Mouse (Mus musculus) naive thymus-derived CD4-positive, alpha-beta T cell, adult 2 months (primary cell): ENCODE data around the gene BC029722.
A peak's percentile ranks its signal among the peaks of the same experiment; 100 is the strongest.
"Not testable (repeated sequence)": the region's sequence is repeated elsewhere in the genome, so short reads cannot be mapped to it uniquely, and the experiment has no call there.

Experiments used
- DNase-seq: peaks from one replicate; pipeline ENCODE4 v3.0.0-alpha.2; 2011; ENCODE audit warnings: low read depth

Gene BC029722

DNA sequence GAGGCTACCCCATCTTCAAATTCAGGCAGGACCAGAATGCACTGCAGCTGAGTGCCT lies at the start of gene BC029722:
Gene BC029722 (minus strand): TSS at position 35 of the 57 bp plus-strand sequence.
- DNase-seq, result no peak

DNA sequence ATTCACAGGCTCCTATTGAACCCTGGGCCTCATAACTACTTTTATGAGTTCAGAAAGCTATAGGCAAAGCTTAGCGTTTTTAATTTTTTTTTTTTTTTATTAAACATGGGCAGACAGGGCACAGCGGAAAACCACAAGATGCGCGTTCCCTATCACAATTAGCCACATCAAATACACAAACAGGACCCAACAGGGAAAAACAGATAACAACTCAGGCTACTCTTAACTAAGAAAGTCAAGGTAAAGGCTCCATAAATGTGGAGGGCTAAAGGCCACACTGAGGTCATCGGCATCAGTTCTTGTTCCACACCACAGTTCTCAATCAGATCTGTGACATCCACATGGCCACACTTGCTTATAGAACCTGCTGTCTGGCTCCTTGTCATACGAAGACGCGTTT lies 49.1 kb upstream of the BC029722 start:
- no peak for DNase-seq

DNA sequence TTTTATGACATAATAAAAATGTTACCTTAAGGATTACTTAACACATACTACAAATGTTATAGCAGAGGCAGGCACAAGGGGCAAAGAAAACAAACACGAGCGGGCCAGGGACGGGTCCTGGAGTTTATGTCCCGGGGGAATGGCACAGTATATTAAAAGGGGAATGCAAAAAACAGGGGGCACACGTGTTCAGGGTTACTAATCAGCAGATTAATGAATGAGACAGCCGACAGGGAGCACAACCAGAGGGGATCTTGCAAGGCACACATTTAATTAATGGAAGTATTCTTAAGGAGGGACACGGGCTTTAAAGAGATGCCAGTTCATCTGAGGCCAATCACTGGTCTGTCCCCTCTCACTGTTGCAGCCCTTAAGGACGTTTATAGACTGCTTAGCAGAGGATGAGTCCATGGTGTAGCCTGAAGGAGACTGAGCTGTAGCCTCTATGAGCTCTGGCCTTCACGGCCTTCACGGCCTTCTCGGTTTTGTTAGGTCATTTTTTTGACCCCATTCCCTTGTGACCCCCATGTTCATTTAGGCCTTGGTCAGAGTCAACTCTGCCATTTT lies 44.2 kb upstream of the BC029722 start:
- DNase-seq, result no peak

DNA sequence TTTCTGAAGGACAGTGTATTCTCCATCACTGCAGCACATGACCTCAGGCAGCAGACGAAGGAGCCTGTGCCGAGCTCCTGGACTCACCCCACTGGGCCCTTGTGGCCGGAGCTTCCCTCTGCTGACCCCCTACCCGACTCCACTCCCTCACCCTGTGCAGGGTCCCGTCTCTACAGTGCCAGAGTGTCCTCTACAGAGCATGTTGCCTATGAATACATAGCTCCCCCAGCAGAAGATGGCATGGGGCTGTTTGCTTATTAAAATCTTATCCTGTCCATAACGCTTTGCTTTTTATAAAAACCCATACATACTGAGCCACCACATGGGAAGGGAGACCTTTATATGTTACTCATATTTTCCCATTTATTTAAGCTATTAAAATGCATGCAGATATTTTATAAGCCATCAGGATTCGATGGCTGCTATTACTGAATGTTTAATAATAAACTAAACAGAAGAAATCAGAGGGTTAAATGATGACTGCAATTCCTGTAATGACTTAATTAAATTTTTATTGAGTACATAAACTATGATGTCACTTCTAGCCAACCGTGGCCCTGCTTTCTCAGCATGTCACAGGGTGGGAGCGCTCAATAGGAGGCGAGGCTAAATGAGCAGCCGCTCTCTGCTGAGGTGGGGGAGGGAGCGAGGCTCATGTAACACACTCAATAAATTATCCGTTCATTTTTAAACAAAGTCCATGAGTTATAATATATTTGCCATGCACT lies 43.5 kb upstream of the BC029722 start:
- no peak for DNase-seq

DNA sequence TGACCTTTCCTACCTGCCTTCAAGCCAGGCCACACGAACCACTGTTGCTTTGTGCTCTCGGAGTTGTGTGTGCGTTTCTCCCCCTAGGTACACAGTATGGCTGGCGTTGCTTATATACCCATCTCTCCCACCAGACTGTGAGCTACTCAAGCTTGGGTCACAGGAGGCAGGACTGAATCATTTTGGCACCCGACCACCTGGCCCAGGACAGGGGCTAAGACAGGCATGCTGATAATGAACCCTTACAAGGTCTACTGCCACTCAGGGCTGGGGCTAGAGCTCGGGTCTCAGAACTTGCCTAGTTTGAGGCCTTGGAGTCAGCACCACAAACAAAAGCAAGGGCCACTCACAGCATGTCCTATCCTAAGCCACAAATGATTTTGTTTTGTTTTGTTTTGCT lies 42.4 kb upstream of the BC029722 start:
- no peak for DNase-seq

DNA sequence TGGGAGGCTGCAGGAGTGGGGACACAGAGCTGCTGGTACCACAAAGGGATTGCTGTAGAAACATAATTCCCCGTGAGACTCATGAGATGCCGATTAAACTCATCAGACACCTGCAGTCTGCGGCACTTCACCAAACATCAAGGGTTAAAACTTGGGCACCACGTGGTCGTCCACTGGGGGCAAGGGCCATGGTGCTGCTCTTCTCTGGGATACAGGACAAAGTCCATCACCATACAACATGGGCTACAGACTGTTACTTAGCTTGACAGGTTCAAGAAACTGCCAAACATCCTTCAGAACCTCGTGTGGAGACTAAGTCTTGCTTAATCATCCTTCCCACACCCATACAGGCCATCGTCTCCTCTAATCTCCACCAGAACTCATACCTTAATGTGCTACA lies 40.9 kb upstream of the BC029722 start:
- no peak for DNase-seq

DNA sequence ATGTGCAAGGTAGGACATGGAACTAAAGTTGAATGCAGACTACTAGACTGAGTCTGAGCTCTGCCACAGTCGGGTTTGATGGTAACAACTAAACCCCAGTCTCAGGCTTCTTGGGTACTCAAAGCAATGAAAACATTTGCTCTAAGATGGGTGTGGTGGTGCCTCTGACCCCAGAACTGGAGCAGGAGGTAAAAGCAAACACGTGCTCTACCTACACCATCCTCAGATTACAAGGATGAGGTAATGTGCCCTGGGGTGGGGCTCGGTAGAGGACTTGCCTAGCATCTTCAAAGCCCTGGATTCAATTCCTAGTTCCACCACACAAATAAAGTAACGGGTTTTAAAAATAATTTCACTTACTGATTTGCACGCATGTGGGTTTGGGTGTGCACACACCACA lies 33.3 kb upstream of the BC029722 start:
- no peak for DNase-seq

DNA sequence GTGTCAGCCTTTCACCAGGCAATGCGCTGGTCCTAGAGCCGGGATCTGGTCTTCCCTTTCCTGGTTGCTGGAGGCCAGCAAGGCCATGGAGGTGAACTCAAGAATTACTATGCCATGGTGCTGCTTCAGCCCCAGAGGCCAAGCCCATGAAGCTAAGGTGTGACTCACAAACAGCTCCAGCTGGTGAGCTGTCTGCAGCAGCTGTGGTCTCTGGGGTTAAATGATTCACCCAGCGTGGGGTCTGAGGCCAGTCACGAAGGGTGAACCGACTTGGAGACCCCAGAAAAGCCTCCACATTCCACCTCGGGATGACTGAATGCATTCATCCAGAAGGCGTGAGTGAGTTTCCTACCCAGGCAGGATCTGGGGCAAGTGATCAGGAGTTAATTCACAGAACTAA lies 30.9 kb upstream of the BC029722 start:
- DNase-seq, result no peak

DNA sequence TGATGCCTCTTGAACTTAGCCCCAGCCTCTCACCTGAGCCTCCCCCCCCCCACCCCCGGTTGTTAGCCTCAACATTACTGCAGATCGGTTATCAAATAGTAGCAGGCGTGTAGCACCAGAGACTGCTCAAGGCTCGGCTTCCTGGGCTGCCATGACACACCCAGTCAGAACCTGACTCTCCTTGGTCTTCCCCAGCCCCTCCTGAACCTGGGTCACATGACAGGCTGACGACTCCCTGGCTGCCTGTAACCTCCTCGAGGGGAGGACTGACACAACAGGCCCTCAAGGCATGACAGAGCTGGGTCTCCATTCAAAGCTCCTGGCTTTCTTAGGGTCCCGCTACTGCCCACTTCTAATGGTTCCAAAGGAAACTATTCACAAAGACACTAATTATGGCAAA lies 30.2 kb upstream of the BC029722 start:
- no peak for DNase-seq

DNA sequence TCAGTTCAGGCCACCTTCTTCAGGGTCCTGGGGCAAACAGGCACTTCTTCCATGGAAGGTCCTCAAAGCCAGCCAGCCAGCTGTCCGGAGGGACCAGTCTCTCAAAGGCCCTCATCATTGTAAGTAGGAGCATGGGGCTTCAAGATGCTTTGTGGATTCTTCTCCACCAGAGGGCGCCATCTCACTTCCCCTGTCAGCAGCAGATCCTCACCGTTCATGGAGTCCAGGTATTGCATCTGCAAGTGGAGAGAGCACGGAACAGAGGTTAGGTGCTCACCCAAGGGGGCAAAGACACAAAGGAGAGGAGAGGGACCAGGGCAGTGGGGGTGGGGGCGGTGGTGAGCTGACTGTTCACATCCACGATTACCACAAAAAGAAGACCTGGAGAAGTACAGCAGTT lies 29.1 kb upstream of the BC029722 start:
- peak; percentile 83 for DNase-seq

DNA sequence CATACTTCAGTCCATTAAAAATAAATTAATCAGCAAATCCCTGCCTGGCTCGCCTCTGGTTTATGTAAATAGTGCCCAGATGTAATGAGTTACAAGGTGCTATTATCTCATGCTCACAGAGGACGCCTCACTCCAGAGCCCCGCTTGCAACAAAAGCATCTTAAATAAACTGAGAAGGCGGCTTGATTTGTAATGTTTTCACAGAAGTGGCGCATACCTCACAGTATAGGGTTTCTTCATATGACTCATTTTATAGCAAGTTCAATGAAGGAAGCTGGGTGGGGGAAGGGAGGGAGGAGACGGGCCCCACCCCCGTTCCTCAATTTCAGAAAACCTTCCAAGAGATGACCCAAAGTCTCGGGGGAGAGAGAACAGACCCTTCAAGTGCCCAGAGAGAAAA lies 27.7 kb upstream of the BC029722 start:
- no peak for DNase-seq

DNA sequence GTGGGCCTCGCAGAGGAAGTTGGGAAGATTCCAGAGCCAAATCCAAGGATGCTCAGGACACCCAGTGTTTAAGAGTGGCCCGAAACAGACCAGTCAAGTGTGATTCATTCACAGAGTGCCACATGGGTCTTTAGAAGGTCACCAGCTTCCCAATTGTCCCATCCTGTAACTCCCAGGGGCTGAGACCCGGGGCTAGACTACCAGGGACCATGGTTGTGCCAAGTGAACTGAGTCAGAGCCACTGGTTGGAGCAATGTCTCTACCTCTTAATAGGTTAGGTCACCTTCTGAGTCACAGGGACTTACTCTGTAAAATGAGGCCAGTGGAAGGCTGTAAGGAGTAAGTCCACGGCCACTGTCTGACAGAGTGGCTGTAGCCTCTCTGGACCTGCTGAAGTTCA lies 19.7 kb upstream of the BC029722 start:
- no peak for DNase-seq

DNA sequence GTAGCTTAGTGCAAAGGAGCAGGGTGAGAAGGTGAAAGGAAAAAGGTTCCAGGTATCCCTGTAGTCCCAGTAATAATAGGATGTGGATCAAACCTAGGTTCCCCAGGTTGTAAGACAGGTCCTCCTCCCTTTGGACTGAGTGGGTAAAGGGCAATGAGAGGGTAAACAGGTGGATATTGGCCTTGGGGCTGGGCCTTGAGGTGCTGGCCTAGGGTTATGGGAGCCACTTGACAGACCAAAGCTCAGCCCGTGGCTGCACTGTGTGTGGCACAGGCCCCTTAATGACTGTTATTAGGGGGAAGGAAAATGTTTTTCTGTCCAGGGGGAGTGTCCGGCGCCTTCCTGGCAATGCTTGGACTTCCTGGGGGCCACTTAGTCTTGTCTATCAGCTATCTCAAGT lies 18.7 kb upstream of the BC029722 start:
- DNase-seq, result no peak

DNA sequence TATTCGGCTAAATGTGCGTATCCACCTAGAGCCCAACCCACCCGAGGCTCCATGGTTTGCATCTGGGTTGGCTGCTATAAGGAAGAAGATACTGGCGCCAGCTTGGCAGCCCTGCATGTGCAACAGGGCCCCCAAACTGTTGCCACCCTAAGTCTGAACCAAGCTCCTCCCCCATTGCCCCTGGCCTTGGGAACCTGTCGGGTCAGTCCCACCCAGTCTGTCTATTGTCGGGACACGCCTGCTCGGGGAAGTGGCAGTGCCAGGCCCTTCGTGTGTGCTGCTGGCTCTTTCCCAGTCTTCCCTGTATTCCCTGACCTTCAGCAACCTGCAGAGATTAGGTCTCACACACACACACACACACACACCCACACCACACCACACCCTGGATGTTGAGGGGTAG lies 15.5 kb upstream of the BC029722 start, which contains the start of gene Fam83c:
Gene Fam83c (minus strand): TSS at position 123 of the 400 bp plus-strand sequence.
- DNase-seq, result no peak

DNA sequence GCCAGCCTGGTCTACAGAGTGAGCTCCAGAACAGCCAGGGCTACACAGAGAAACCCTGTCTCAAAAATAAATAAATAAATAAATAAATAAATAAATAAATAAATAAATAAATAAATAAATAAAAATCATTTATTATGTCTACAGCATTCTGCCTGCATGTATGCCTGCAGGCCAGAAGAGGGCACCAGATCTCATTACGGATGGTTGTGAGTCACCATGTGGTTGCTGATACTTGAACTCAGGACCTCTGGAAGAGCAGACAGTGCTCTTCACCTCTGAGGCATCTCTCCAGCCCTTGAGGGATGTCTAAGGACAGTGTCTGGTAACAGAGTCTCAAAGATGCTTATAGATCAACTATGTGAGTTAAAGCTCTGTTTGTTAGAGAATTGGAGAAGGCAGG lies 12.9 kb upstream of the BC029722 start:
- not testable (repeated sequence) for DNase-seq

DNA sequence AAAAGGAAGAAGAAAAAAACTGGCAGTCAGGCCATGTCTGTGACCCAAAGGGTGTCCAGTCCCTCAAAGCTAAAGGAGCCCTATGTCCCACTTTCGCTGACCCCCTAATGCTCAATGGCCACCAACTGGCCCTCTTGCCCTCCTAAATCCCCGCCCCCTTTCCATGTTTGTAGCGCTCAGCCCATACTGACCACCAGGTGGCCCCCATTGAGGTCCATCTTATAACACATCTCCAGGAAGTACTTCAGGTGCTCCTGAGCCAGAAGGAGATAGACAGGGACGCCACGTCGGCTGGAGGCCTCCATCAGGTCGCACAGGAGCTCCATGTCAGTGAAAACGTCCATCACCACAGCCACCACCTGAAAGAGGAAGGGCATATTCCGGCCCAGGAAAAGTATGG lies 12.1 kb upstream of the BC029722 start:
- DNase-seq, result no peak

DNA sequence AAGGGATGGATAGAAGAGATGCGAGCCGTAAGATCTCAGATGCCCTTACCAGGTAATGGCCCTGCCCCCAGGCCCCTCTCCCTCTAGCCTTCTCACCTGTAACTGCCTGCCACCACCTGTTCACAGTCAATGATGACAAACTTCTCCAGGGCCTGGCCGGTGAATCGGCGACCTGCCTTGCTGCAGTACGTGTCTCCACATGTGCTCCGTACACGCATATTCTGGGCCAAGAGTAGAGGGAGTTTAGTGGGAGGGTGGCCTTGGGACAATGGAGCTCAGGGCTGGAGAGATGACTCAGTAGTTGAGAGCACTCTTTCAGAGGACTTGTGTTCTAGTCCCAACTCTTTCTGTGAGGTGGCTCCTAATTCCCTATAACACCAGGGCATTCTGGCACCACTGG lies 11.6 kb upstream of the BC029722 start:
- no peak for DNase-seq

DNA sequence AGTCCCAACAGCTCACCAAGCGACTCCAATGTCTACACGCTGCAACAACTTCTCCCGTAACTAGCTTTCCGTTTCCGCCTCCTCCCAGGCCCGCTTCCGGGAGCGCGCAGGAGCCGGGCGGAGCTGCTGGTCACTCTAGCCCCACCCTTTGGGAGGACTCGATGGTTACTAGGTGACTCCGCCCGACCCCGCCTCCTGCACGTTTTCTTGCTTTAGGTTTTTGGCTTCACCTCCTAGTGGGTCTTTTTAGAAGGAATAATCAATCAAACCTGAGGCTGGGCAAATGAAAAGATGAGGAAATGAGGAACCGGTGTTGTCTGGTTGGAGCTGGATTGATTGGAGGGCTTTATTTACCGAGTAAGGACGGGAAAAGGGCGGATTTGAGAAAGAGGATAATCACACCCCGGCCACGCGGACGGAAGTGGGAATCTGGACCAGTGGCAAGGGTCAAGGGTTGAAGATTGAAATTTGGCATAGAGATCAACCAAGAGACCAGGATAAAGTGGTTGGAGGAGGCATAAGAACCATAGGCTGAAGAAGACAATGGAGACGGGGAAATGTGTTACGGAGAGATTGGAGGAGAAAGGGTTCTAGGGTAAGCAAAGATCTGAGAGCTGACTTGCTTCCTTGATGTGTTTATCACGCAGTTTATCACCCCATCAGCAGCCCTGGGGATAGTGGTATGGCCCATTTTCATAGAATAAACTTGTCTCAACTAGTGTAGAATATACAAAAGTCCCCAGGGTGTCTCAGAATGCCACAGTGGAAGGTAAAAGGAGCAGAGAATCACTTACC lies 7.6 kb upstream of the BC029722 start, which contains the start of gene Eif6:
Gene Eif6 (minus strand): TSS at position 296 of the 795 bp plus-strand sequence.
- DNase-seq, result peak; percentile 87

DNA sequence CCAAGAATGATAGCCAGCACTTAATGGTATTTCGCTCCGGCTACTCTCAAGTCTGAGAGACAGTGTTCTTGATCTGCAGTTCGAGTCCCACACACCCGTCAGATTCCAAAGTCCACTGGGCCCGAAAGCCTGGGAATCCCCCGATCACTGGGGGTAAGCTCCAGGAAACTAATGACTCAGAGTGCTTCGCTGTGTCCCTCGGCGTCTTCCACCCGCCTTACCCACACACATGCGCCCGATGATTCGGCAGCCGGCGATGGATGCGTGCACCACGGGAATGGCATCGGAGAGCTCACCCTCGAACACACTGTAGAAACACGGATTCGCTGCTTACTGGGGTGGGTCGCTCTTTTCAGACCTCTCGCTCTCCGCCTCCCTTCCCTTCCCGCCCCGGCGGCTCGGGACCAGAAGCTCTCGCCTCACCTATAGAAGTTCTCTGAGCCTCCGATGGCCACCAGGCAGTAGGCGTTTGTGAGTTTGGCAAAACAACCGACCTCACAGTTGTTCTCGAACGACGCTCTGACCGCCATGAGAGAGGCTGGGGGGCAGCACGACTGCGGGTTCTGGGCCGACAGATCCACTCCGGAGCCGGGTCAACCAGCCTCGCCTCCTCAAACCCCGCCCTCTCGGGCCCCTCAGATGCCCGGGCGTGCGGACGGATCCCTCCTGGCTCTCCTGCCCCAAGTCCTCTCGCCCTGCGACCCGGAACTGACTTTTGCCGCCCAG lies 6.8 kb upstream of the BC029722 start:
- DNase-seq, result no peak

DNA sequence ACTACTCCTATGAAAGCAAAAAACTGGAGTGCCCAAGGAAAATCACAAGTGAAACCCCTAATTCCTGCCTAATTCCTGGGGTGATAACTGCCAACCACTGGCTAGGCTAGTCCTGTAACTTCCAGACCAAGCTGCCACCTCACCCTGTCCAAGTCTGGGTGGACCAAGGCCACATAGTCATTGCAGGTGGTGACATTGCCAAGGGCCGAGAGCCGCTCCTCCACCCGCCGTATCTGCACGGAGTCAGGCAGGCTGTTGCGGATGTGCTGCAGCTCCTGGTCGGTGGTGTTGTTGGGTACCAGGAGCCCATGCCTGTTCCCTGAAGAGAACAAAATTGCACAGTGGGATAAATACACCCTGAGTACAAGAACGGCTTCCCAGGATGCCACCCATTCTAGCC lies 4.5 kb upstream of the BC029722 start:
- DNase-seq, result no peak

DNA sequence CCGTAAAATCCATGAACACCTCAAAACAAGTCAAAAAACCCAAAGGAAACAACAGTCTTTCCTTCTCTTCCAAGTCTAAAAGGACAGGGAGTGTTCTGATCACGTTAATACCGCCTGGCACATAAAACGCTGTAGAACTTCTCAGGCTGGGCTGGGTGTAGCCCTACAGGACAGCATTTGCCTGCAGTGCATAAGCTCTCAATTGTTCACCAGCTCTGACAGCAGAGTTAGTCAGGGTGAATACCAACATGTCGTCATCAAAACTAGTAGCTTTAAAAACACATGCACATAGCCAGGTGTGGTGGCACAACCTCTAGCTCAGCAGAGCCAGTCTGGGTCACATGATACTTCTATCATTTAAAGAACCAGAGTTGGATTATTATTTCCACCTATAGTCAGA lies 1.6 kb upstream of the BC029722 start:
- DNase-seq, result no peak

DNA sequence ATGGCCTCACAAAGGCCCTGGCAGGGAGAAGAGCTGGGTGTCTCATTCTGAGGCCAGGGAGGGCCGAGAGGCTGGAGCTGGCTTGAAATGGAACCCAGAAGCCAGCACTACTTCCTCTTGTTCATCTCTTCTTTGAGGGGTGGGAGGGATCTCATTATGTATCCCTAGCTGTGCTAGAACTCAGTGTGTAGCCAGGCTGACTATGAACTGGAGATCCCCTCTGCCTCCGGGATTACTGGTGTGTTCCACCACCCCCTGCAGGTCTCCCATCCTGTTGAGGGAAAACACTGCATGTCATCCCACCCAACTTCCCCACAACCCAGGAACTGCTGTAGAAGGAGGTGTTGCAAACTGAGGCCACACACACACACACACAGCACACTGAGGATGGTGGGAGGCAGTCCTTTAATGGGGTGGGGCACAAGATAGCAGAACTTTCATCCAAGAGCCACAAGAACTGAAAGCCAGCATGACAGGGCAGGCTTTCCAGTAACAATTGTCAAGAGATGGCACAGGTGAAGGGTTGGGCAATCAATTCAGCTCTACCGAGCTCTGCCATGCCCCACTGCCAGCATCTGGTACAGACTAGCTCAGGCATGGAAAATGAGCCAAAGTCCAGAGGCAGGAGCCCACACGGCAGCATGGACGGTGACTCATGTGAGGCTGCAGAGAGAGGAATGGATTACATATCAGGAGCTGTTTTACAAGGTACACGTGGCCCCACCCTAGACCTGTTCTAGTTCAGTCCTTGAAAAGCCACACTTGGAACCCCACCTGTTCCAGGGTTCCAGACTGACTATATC lies 424 bp upstream of the BC029722 start:
- no peak for DNase-seq
